Mouse (Mus musculus): ENCODE results near the gene Igfbpl1.

GRCm38 (mm10) chr4:45848109-45848824, 21.5 kb upstream of the Igfbpl1 start, which contains the start of gene Stra6l:
- TF ChIP-seq POLR2A (IDR thresholded peaks at IDR 0.05; ENCODE audit: control insufficient read depth, low read depth, low read length), result no peak
- TF ChIP-seq CTCF (IDR thresholded peaks at IDR 0.05; ENCODE audit: control insufficient read depth, insufficient read depth, insufficient replicate concordance, low read depth, low read length), result no peak

Measured in testis, adult 2 months (tissue).